Mouse (Mus musculus) T-helper 1 cell (primary cell): ENCODE results near the gene Zfp940.

Experiments
- in situ Hi-C: fragments of 300-600 bp; cut with MboI, MseI; formaldehyde crosslinking; loops from one replicate; pipeline ENCODE4 v1.15.1; 2025; ENCODE audit warnings: high pct_unique_total_duplicates

Zfp940 gene

DNA sequence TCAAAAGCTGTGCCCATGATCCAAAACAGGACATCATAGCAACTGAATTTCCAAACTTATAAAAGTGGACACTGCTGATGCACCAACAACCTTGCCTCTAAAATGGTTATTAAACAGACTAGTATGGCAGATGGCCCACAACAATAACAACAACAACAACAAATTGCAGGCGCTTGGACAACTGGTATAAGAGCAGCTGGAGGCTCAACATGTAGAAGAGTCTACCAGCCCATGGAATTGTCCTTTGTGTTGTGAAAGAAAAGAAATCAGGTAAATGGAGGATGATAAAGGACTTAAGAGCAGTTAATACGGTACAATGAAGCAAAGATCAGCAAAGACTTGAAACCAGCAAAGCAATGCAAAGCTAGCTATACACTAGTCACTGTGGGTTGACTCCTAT lies 39.1 kb downstream of the Zfp940 start:
- in situ Hi-C loops = no loop called here

DNA sequence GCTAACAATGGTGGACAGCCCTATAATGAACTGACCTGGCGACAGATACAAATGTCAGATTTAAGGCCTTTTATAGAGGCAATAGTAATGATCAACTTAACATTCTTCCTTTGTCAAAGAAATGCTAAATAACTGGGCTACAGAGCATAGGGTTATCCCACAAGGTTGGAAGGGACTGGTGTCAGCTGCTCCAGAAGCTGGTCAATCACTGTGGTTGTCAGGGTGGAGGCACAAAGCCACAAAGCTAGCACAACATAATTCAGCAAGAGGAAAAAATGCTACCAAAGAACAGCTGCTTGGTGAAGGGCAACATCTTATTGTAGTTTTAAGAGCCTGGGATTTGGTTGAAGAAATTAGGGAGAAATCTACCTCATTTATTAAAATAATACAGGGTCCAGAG lies 41.2 kb downstream of the Zfp940 start:
- in situ Hi-C loops = no loop called here

DNA sequence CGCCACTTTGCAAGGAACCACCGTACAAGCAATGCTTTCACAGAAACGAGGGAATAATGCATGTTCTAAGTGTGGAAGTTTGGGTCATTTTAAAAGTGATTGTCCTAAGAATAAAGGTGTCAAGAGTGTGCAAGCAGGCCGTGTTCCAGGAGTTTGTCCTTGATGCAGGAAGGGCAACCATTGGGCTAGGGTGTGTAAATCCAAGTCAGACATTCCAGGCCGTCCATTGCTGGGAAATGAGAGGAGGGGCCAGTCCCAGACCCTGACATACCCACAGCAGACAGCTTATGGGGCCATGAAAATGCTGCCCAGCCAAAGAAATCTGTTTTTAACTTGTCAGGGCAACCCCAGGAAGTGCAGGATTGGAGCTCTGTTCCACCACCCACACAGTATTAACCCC lies 46.4 kb downstream of the Zfp940 start:
- in situ Hi-C loops = no loop called here

DNA sequence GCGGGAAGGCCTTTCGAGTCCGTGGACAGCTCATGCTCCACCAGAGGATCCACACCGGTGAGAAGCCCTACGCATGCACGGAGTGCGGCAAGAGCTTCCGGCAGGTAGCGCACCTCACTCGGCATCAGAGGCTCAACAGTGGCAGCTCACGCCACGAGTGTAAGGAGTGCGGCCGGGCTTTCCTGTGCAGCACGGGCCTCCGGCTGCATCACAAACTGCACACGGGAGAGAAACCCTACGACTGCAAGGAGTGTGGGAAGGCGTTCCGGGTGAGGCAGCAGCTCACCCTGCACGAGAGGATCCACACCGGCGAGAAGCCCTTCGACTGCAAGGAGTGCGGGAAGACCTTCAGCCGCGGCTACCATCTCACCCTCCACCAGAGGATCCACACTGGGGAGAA lies 60.6 kb downstream of the Zfp940 start:
- in situ Hi-C loops = no loop called here

DNA sequence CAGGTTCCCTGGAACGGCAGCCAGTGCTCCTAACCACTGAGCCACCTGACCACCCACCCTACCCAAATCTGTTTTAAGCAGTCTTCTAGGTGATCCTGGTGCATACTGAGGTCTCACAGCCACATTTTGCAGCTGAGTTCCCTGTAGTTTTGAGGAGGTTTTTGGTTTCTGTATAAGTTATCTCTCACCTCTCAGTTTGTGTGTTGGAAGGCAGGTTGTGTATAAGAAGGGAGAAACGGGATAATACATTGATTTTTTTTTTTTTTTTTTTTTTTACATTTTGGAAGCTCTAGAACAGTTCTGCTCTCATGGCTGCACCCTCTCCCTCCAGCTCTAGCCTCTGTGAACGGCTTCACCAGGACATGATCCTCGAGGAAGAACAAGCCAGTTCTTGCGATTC lies 67.6 kb downstream of the Zfp940 start:
- in situ Hi-C loops = loop anchor here (5.0 kb wide), 1 partner anchor 56 kb away; no protein-coding TSS in a partner anchor

DNA sequence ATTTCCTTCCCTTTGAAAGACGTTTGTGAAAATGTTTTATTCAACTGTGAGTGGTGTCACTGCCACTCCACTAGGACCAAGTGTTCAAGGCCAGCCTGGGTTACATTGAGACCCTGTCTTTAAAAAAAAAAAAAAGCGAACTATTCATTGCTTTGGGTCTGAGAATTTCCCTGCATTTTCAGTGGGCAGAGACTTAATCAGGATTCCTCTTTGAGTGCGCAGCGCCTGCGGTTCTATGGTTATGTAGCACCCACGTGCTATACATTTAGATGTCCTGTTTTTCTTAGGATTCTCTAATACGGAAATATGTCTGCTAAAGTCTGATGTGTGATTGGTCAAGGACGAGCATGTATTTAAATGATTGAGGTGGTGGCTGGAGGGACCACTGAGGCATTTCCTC lies 68.4 kb downstream of the Zfp940 start:
- in situ Hi-C loops = loop anchor here (5.0 kb wide), 1 partner anchor 57 kb away; no protein-coding TSS in a partner anchor

DNA sequence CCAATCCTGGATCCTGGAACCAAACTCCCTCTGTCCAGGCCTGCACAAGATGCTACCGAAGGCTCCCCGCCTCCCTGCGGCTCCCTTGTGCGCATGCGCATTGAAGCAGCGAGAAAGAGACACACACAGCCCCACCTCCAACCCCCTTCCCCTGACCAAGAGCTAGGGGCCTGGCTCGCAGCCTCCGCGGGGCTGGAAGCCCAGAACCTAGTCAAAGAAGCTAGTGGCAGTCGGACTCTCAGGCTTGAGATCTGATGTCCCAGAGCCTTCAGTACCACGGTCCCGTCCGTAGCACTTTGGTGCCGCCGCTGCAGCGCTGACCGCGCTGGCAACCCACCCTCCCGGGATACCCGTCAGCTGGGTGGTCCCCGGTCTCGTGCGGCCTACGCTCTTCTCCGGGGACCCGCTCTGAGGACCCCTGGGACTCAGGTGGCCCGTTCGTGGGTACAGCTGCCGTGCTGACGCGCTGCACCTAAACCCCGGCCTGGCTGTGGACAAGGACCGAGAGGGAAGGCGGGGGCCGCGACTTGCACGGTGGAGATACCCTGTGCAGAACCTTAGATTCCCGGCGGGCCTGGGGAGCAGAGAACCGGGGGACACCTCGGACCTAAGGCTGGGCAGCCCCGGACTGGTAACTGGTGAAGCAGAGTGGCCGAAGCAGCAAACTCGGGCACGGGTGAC lies 69.5 kb downstream of the Zfp940 start, which contains the start of gene Zfp30:
Zfp30 (plus strand) TSS at position 128 of the 681 bp plus-strand sequence.
- in situ Hi-C loops = no loop called here
